ENCODE assay signal across 26 mouse cellular contexts in genomic region chr1:105243359-105244142, GRCm38 (mm10).
A peak's percentile ranks its signal among the peaks of the same experiment; 100 is the strongest.
DNase-seq lines count a peak whose midpoint lies in the region; ATAC-seq and TF ChIP-seq lines count a peak whose summit lies in the region.
"Had no signal": no experiment of that assay in that cellular context is flagged by ENCODE, and none has a peak within 500 bp of the region (broad histone marks: within the 10 kb centered on the region; RNA-seq: fewer than 3 reads in every experiment).

No protein-coding gene starts in this region.

- H3K9me3 ChIP-seq in midbrain, embryonic 14.5 days (ENCODE audit: control insufficient read depth, low read length) = no peaks in the 10 kb centered on the region
- H3K9me3 ChIP-seq in midbrain, embryonic 11.5 days (ENCODE audit: control insufficient read depth, low read length) = no peaks in the 10 kb centered on the region
- H3K9me3 ChIP-seq in intestine, embryonic 16.5 days (ENCODE audit: control insufficient read depth, low read length) = no peaks in the 10 kb centered on the region
- no peaks in the 10 kb centered on the region for H3K9me3 ChIP-seq in midbrain, postnatal 0 days (ENCODE audit: low read length)
- H3K9me3 ChIP-seq: heart, embryonic 10.5 days; heart, embryonic 15.5 days; hindbrain, embryonic 15.5 days; midbrain, embryonic 12.5 days; neural tube, embryonic 12.5 days had no signal

- H3K27me3 ChIP-seq in midbrain, embryonic 14.5 days (ENCODE audit: control insufficient read depth, insufficient read depth, low read length) = no peaks in the 10 kb centered on the region
- no peaks in the 10 kb centered on the region for H3K27me3 ChIP-seq in midbrain, embryonic 11.5 days (ENCODE audit: control insufficient read depth, insufficient read depth, low read length)
- H3K27me3 ChIP-seq in intestine, embryonic 16.5 days (replicated peaks; ENCODE audit: control insufficient read depth, insufficient read depth, low read length) = no peaks in the 10 kb centered on the region
- no peaks in the 10 kb centered on the region for H3K27me3 ChIP-seq in midbrain, postnatal 0 days (ENCODE audit: insufficient read depth, low read length)
- H3K27me3 ChIP-seq: heart, embryonic 15.5 days; hindbrain, embryonic 15.5 days; midbrain, embryonic 12.5 days; neural tube, embryonic 12.5 days had no signal

- WGBS in midbrain, embryonic 14.5 days = 31% methylated on average over 6 of the region's 6 CpGs
- 74% methylated on average over 6 of the region's 6 CpGs for WGBS in midbrain, embryonic 11.5 days
- 46% methylated on average over 6 of the region's 6 CpGs for whole genome bisulfite sequencing in intestine, embryonic 16.5 days
- 32% methylated on average over 6 of the region's 6 CpGs for WGBS in midbrain, postnatal 0 days

- no peak overlapping the region for H3K4me3 ChIP-seq in midbrain, embryonic 14.5 days (replicated peaks; ENCODE audit: low read depth, low read length)
- H3K4me3 ChIP-seq in midbrain, embryonic 11.5 days (ENCODE audit: low read depth, low read length) = no peak overlapping the region
- H3K4me3 ChIP-seq in intestine, embryonic 16.5 days (ENCODE audit: low read length) = no peak overlapping the region
- no peak overlapping the region for H3K4me3 ChIP-seq in midbrain, postnatal 0 days (ENCODE audit: low read depth, low read length)
- H3K4me3 ChIP-seq: heart, embryonic 10.5 days; heart, embryonic 15.5 days; hindbrain, embryonic 15.5 days; midbrain, embryonic 12.5 days; myocyte; neural tube, embryonic 12.5 days had no signal

- no peaks in the 10 kb centered on the region for H3K36me3 ChIP-seq in midbrain, embryonic 14.5 days (ENCODE audit: control insufficient read depth, insufficient read depth, low read length)
- no peaks in the 10 kb centered on the region for H3K36me3 ChIP-seq in midbrain, embryonic 11.5 days (ENCODE audit: control insufficient read depth, insufficient read depth, low read length)
- no peaks in the 10 kb centered on the region for H3K36me3 ChIP-seq in intestine, embryonic 16.5 days (ENCODE audit: control insufficient read depth, insufficient read depth, low read length)
- no peaks in the 10 kb centered on the region for H3K36me3 ChIP-seq in midbrain, postnatal 0 days (ENCODE audit: insufficient read depth, low read length)
- H3K36me3 ChIP-seq: heart, embryonic 10.5 days; heart, embryonic 15.5 days; hindbrain, embryonic 15.5 days; midbrain, embryonic 12.5 days; neural tube, embryonic 12.5 days had no signal

- peak; percentile 43; the same call in 1 of the 2 replicates for ATAC-seq in midbrain, embryonic 14.5 days (ENCODE audit: low FRiP score, low TSS enrichment)
- ATAC-seq in midbrain, embryonic 11.5 days (ENCODE audit: low FRiP score) = no peak
- peak; percentile 92 for ATAC-seq in intestine, embryonic 16.5 days
- ATAC-seq in midbrain, postnatal 0 days (ENCODE audit: low FRiP score) = no peak
- ATAC-seq: forebrain, embryonic 16.5 days; inflammation-experienced regulatory T-cells, adult 6 months had no signal

- H3K9ac ChIP-seq in midbrain, embryonic 14.5 days (replicated peaks; ENCODE audit: low read length) = no peak overlapping the region
- no peak overlapping the region for H3K9ac ChIP-seq in midbrain, embryonic 11.5 days (ENCODE audit: low read length)
- H3K9ac ChIP-seq in intestine, embryonic 16.5 days (ENCODE audit: low read depth, low read length) = no peak overlapping the region
- no peak overlapping the region for H3K9ac ChIP-seq in midbrain, postnatal 0 days (replicated peaks; ENCODE audit: low read length, poor library complexity, severe bottlenecking)
- H3K9ac ChIP-seq: heart, embryonic 15.5 days; hindbrain, embryonic 15.5 days; liver, embryonic 14.5 days; midbrain, embryonic 12.5 days; neural tube, embryonic 12.5 days had no signal

- peaks cover 16% of the 10 kb centered on the region; the same call in 1 of the 2 replicates for H3K4me1 ChIP-seq in midbrain, embryonic 14.5 days (ENCODE audit: control insufficient read depth, insufficient read depth, low read length)
- peaks cover 11% of the 10 kb centered on the region for H3K4me1 ChIP-seq in midbrain, embryonic 11.5 days (ENCODE audit: control insufficient read depth, insufficient read depth, low read length)
- H3K4me1 ChIP-seq in intestine, embryonic 16.5 days (ENCODE audit: control insufficient read depth, insufficient read depth, low read length) = no peaks in the 10 kb centered on the region
- H3K4me1 ChIP-seq in midbrain, postnatal 0 days (ENCODE audit: insufficient read depth, low read length) = peaks cover 7% of the 10 kb centered on the region; the same call in 1 of the 2 replicates
- H3K4me1 ChIP-seq: heart, embryonic 10.5 days had no signal

- no peak for TF ChIP-seq CTCF in midbrain, postnatal 0 days (IDR thresholded peaks at IDR 0.05)

- no peak overlapping the region for H3K27ac ChIP-seq in midbrain, embryonic 14.5 days (replicated peaks; ENCODE audit: low read depth, low read length)
- no peak overlapping the region for H3K27ac ChIP-seq in midbrain, embryonic 11.5 days (ENCODE audit: low read depth, low read length)
- no peak overlapping the region for H3K27ac ChIP-seq in intestine, embryonic 16.5 days (ENCODE audit: low read length)
- H3K27ac ChIP-seq in midbrain, postnatal 0 days (ENCODE audit: low read depth, low read length) = no peak overlapping the region
- H3K27ac ChIP-seq: heart, embryonic 10.5 days; heart, embryonic 15.5 days; hindbrain, embryonic 15.5 days; liver, embryonic 14.5 days; macrophage; midbrain, embryonic 12.5 days; neural tube, embryonic 12.5 days had no signal

- H3K4me2 ChIP-seq in midbrain, embryonic 14.5 days (ENCODE audit: low read length) = no peak overlapping the region
- no peak overlapping the region for H3K4me2 ChIP-seq in midbrain, embryonic 11.5 days
- H3K4me2 ChIP-seq in intestine, embryonic 16.5 days (ENCODE audit: low read depth, low read length) = no peak overlapping the region
- H3K4me2 ChIP-seq in midbrain, postnatal 0 days (ENCODE audit: low read depth, low read length, poor library complexity, severe bottlenecking) = no peak overlapping the region
- H3K4me2 ChIP-seq: heart, embryonic 15.5 days; hindbrain, embryonic 15.5 days; midbrain, embryonic 12.5 days; neural tube, embryonic 12.5 days had no signal

- DNase-seq in heart, adult 18-20 months = peak; percentile 26 to 41
- no peak for DNase-seq in heart, adult 11 months
- peak; percentile 61 for DNase-seq in midbrain, embryonic 14.5 days
- DNase-seq in midbrain, embryonic 11.5 days (ENCODE audit: low spot score, missing footprints) = no peak
- peak; percentile 34 for DNase-seq in midbrain, postnatal 0 days (ENCODE audit: low spot score)
- no peak for DNase-seq in ovary, postnatal 10 days (ENCODE audit: low spot score)
- no peak for DNase-seq in kidney, adult 9 months
- DNase-seq: adrenal gland, postnatal 25 days; cerebellum, adult 2 months; kidney, adult 8-10 months; kidney, postnatal 10 days; liver; lung, adult 2 months; lung, postnatal 10 days; thymus, postnatal 14 days had no signal

Comparison
In these comparisons a context has a peak if more than half of its experiments do, and no peak if none do; other contexts are left out.
1. DNase-seq: peak in heart, adult 18-20 months (2 of 2), midbrain, embryonic 14.5 days (single experiment) and midbrain, postnatal 0 days (single experiment); none in heart, adult 11 months (single experiment), midbrain, embryonic 11.5 days (single experiment), ovary, postnatal 10 days (single experiment) and kidney, adult 9 months (single experiment).
2. ATAC-seq: peak in midbrain, embryonic 14.5 days (single experiment) and intestine, embryonic 16.5 days (single experiment); none in midbrain, embryonic 11.5 days (single experiment) and midbrain, postnatal 0 days (single experiment).